1 mouse cellular context compared by ENCODE assay signal in the genomic region with DNA sequence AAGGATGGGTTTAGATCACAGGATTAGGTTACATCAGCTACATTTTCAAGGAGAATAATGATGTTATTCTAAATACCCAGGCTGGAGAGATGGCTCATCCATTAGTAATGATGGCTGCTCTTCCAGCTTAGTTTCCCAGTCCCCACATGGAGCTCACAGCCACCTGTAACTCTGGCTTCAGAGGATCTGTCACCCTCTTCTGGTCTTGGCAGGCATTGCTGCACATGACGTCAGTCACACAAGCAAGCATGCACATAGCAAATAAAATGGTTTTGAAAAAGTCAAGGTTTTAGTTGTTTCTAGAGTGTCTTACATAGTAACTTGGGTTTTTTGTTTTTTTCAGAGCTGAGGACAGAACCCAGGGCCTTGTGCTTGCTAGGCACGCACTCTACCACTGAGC.
TF ChIP-seq lines count a peak whose summit lies in the region.

No protein-coding gene starts in this region.

TF ChIP-seq in CH12.LX, 34 proteins besides CTCF, POLR2A, EP300 and RAD21:
- TF ChIP-seq MYC (IDR thresholded peaks at IDR 0.05; ENCODE audit: low read depth, low read length) (0 out of 2 replicates have a peak, but pooled peaks have one; percentile 30), GABPA (IDR thresholded peaks at IDR 0.05; ENCODE audit: insufficient replicate concordance, low read depth, low read length) (no peak)
